Mouse (Mus musculus): Measurements from ENCODE around the gene Bcas3. TPM values are rescaled to one million over a fixed set of nuclear protein-coding genes. Genes with fewer than 3 reads are reported as not detected.

The Bcas3 gene
- polyA plus RNA-seq, 1 experiment, result 21.2 TPM

DNA sequence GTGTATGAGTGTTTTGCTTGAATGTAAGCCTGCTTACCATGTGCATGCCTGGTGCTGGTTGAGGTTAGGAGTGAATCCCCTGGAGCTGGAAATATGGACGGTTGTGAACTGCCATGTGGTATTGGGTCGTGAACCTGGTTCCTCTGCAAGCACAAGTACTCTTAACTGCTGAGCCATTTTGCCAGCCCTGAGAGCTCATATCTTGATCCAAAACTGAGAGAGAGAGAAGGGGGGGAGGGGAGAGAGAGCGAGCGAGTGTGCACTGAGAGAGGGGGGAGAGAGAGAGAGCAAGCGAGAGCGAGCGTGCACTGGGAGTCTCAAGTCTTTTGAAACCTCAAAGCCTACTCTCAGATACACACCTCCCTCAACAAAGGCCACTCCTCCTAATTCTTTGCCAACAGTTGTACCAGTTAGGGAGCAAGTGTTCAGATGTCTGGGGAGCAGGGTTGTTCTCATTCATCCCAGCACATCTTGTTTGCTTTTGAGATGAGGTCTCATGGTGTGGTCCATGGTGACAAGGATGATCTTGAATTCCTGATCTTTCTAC, 12.8 kb upstream of the Bcas3 start:
- Histone ChIP-seq H3K27ac (replicated peaks; ENCODE audit: low read depth, low read length) (no peak overlapping the region), H3K4me1 (ENCODE audit: control insufficient read depth, insufficient read depth, insufficient read length, low read length) (no peaks in the 10 kb centered on the region), H3K4me3 (ENCODE audit: insufficient read depth, low read depth, low read length) (no peak overlapping the region)

DNA sequence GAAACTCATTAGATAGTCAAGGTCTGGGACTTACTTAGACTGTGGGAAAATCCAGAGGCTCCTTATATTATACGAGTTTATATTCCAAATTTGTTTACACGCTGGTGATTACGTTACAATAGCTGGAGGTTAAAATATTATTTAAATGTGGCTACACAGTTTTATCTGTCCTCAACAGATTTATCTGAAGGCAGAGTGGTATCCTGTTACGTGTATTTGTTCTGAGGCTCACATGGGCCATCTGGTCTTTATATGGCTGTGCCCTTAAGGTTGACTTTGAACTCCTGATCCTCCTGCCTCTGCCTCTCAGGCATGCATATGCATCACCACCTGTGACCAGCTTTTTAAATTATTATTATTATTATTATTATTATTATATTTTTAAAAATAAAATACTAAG, 852 bp downstream of the Bcas3 start:
- Histone ChIP-seq H3K4me3 (ENCODE audit: insufficient read depth, low read depth, low read length) (no peak overlapping the region), H3K4me1 (ENCODE audit: control insufficient read depth, insufficient read depth, insufficient read length, low read length) (no peaks in the 10 kb centered on the region), H3K27ac (replicated peaks; ENCODE audit: low read depth, low read length) (no peak overlapping the region)

DNA sequence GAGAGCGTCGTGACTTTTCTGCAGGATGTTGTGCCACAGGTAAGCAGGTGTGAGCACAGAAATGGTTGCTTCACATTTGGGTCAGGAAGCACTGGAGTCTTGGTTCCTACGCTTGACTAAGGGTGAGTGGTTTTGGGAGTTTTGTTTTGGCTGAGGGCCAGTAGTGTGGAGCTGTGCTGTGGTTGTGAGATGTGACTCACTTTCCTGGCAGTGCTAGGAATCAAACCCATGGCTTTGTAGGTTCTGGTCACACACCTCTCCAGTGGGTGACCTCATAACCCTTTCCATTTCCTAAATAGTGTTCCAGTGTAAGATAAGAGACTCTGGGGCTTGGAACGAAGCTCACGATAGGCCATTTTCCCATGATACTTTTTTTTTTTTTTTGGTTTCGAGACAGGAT, 6.7 kb downstream of the Bcas3 start:
- H3K4me1 ChIP-seq (ENCODE audit: control insufficient read depth, insufficient read depth, insufficient read length, low read length), result no peaks in the 10 kb centered on the region
- H3K4me3 ChIP-seq (ENCODE audit: insufficient read depth, low read depth, low read length), result no peak overlapping the region
- no peak overlapping the region for H3K27ac ChIP-seq (replicated peaks; ENCODE audit: low read depth, low read length)

DNA sequence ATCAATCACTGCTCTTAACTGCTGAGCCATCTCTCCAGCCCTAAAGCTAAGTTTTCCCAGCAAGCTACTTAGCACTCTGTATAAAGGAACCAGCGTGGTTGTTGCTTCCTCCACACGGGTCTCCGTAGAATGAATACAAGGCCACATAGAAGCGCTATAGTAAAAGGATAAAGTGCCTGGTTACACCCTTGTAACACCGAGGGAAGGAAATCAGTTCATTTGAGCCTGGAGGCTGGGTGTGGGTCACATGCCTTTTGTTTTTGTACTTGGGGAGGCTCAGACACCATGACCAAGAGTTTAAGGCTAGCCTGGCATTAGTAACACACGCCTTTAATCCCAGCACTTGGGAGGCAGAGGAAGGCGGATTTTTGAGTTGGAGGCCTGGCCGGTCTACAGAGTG, 8.7 kb downstream of the Bcas3 start:
- no peaks in the 10 kb centered on the region for H3K4me1 ChIP-seq (ENCODE audit: control insufficient read depth, insufficient read depth, insufficient read length, low read length)
- H3K4me3 ChIP-seq (ENCODE audit: insufficient read depth, low read depth, low read length), result no peak overlapping the region
- H3K27ac ChIP-seq (replicated peaks; ENCODE audit: low read depth, low read length), result no peak overlapping the region

DNA sequence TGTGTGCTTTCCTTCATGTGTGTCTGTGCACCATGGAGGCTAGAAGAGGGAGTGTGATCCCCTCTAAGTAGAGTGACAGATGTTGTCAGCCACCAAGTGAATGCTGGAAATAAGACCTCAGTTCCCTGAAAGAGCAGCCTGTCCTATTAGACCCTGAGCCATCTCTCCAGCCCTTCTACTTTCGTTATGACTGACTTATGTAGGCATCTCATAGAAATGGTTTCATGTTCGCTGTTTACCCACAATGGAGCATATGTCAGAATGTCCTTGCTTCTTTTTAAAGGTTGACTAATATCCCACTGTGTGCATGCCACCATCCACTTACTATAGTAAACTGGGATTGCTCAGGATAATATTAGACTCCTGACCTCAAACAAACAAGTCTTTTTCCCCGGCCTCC, 13.2 kb downstream of the Bcas3 start:
- H3K27ac ChIP-seq (replicated peaks; ENCODE audit: low read depth, low read length), result no peak overlapping the region
- H3K4me1 ChIP-seq (ENCODE audit: control insufficient read depth, insufficient read depth, insufficient read length, low read length), result no peaks in the 10 kb centered on the region
- H3K4me3 ChIP-seq (ENCODE audit: insufficient read depth, low read depth, low read length), result no peak overlapping the region

DNA sequence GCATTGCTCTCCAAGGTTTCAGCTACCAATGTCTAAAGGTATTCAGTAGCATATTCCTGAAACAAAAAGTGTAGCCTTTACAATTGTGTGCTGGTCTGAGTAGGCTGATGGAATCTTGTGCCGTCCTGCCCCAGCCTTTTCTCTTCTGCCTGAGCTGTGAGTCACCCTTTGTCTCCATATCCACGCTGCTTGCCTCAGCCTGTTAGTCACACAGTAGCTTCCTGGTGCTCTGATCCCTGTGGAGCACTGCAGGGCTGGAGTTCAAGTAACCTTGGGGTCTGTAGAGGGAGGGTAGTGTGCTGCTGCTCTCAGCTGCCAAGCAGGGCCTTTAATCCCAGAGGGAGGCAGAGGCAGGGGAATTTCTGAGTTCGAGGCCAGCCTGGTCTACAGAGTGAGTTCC, 14.9 kb downstream of the Bcas3 start:
- no peak overlapping the region for H3K4me3 ChIP-seq (ENCODE audit: insufficient read depth, low read depth, low read length)
- H3K27ac ChIP-seq (replicated peaks; ENCODE audit: low read depth, low read length), result no peak overlapping the region
- H3K4me1 ChIP-seq (ENCODE audit: control insufficient read depth, insufficient read depth, insufficient read length, low read length), result no peaks in the 10 kb centered on the region

DNA sequence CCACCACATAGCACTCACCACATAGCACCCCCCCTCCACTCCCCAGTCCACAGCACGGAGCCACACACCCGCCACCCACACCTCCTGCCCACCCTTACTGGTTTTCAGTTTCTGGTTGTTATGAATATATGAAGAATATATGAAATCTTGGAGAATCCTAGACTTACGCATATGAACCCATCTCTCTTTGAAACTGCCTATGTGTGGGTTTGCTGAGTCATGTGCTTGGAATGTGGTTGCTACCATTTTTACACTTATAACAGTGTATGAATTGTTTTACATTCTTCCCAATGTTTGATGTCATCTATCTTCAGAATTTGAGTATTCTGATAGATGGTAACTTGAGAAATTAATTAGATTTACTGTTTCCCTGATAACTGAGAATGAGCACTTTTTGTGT, 26.1 kb downstream of the Bcas3 start:
- no peak overlapping the region for H3K27ac ChIP-seq (replicated peaks; ENCODE audit: low read depth, low read length)
- no peaks in the 10 kb centered on the region for H3K4me1 ChIP-seq (ENCODE audit: control insufficient read depth, insufficient read depth, insufficient read length, low read length)

DNA sequence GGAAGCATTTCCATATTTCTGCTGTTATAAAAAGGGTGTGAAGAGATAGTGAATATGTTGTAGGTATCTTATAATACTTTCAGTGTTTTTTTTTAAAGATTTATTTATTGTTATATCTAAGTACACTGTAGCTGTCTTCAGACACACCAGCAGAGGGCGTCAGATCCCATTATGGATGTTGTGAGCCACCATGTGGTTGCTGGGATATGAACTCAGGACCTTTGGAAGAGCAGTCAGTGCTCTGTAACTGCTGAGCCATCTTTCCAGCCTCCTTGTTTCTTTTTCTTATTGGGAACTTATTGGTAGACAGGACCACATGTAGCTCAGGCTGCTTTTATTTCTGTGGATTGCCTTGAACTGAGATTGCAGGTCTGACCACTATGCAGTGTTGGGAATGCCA, 27.1 kb downstream of the Bcas3 start:
- Histone ChIP-seq H3K4me1 (ENCODE audit: control insufficient read depth, insufficient read depth, insufficient read length, low read length) (no peaks in the 10 kb centered on the region), H3K27ac (replicated peaks; ENCODE audit: low read depth, low read length) (no peak overlapping the region), H3K4me3 (ENCODE audit: insufficient read depth, low read depth, low read length) (no peak overlapping the region)

More for the DNA sequence above, 26.1 kb downstream of the Bcas3 start:
- H3K4me3 ChIP-seq (ENCODE audit: insufficient read depth, low read depth, low read length), result no peak overlapping the region

DNA sequence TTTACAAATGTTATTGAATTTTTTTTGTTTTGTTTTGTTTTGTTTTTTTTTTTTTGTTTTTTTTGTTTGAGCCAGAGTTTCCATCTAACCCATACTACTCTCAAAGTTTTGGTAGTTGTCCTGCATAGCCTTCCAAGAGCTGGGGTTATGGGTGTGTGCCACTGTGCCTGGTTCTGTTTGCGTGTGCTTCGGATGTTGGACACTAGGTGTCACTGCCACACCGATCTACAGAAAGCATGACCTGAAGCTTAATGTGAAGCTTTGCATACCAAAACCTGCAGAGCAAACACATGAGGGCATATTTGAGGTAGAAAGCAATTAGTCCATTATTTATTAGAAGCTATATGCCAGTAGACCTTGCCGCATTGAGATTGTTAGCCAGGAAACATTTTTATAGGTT, 29.1 kb downstream of the Bcas3 start:
- H3K4me1 ChIP-seq (ENCODE audit: control insufficient read depth, insufficient read depth, insufficient read length, low read length), result no peaks in the 10 kb centered on the region
- no peak overlapping the region for H3K4me3 ChIP-seq (ENCODE audit: insufficient read depth, low read depth, low read length)
- H3K27ac ChIP-seq (replicated peaks; ENCODE audit: low read depth, low read length), result no peak overlapping the region

DNA sequence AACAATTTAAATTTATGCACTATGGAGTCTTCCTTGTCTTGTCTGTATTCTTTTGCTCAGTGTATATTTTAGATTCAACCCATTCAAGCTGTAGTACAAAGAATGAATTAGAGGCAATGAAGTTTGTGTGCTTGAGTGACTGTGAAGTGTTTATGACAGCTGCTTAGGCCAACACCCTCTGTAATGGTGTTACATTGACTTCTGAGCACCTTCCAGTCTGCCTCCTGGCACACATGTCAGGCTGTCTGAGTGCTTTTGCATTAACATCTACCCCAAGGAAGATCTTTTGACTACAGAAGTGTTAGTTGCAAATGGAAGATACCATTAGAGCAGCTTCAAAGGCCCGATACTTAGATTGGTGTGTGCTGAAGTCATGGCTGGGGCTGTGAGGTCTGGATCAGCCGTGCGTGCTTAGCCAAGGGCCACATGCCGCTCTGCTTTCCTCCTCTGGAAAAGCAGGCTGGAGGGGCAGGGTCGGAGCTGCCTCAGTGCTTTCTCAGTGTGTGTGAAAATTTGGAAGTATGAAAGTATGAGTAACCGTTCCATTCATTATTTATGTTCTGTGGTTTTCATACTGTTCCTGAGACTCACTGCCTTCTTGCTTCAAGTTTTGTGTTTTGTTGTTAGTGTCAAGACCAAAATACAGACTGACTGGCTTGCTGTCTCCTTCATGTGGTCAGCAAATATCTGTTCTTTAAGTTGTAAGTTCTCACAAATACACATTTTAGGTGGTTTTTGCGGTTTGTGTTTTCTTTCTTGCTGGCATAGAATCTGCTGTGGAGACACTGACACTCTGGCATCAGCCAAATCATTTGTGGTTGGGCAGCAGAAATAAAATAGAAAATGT, 31.2 kb downstream of the Bcas3 start:
- Histone ChIP-seq H3K4me1 (ENCODE audit: control insufficient read depth, insufficient read depth, insufficient read length, low read length) (no peaks in the 10 kb centered on the region), H3K27ac (replicated peaks; ENCODE audit: low read depth, low read length) (no peak overlapping the region), H3K4me3 (ENCODE audit: insufficient read depth, low read depth, low read length) (no peak overlapping the region)

DNA sequence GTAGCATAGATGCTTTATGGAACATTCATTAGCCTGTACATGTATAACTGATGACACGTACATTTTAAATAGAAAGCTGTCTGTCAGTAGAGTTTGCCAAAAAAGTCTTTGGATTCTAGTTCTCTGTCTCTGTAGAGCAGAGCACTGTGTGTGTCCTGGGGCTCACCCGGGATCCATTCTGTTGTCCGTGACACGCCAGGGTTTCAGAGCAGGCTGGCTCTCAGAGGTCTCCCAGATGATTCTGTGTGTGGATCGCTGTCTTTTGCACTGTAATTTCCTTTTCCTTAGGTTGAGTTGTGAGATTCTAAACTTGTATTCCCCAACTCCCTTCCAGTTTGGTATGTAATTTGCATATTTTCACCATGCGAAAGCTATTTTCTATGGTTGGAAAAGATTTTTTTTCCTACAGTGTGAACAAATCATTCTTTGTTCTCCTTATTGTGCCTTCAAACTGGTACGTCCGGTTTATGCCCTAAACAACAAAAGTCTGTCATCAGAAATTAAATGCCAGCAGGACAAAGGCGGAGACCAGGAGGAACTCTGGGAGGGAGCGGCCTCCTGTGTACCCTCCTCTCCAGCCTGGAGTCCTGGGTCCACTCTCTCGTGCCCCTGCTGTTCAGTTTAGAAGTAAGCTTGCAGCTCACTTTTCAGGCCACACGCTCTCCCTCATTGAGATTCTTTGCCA, 39.4 kb downstream of the Bcas3 start:
- H3K27ac ChIP-seq (replicated peaks; ENCODE audit: low read depth, low read length), result no peak overlapping the region
- no peaks in the 10 kb centered on the region for H3K4me1 ChIP-seq (ENCODE audit: control insufficient read depth, insufficient read depth, insufficient read length, low read length)
- H3K4me3 ChIP-seq (ENCODE audit: insufficient read depth, low read depth, low read length), result no peak overlapping the region

DNA sequence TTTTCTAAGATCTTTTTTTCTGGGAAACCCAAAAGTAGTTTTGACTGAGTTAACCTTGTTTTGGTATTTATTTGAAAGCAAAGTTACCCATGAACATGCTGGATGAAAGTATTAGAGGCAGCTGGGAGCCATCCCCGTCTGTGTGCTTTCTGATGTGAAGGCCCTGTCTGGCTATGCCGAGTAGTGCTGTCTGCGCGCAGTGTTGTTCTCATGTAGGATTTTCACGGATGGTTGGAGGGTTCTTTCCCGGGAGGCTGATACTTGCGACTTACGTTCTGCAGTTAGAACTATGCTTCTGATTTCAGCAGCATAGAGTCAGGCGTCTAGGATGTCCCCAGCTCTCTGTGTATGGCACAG, 39.9 kb downstream of the Bcas3 start:
- no peaks in the 10 kb centered on the region for H3K4me1 ChIP-seq (ENCODE audit: control insufficient read depth, insufficient read depth, insufficient read length, low read length)
- H3K27ac ChIP-seq (replicated peaks; ENCODE audit: low read depth, low read length), result no peak overlapping the region
- no peak overlapping the region for H3K4me3 ChIP-seq (ENCODE audit: insufficient read depth, low read depth, low read length)

DNA sequence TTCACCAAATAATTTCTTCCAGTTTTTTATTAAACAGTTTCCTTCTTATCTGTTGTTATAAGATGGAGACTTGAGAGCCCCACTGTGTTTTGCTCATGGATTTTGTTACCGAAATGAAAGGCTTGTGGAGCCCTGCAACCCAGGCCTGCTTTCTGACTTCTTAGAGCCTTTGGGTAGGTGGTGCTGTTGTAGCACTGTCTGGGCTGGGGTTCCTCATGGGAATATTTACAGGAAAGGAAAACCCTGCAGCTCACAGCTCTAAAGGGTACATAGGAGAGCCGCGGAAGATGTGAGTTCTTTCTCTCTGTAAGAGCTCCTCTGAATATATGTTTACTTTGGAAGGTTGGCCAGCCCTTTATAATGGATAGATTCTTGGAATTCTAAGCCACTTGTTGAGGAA, 41.0 kb downstream of the Bcas3 start:
- Histone ChIP-seq H3K4me1 (ENCODE audit: control insufficient read depth, insufficient read depth, insufficient read length, low read length) (no peaks in the 10 kb centered on the region), H3K4me3 (ENCODE audit: insufficient read depth, low read depth, low read length) (no peak overlapping the region), H3K27ac (replicated peaks; ENCODE audit: low read depth, low read length) (no peak overlapping the region)

DNA sequence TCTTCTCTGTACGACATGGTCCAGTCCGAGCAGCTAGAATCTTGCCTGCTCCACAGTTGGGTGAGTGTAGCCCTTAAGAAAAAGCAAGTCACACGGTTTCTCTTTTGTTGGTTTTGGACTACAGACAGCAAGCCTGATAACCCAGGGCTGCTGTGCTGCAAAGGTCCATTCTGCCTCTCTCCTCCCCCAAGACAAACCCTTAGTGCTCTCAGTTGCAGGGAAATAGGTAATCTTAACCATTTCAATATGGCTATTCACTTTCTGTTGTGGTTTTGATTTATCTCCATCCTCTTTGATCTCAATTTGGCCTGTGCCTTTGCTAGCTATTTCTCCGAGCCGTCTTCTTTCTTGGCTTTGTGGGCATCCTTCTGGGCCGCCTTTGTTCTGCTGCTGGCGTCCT, 42.4 kb downstream of the Bcas3 start:
- no peaks in the 10 kb centered on the region for H3K4me1 ChIP-seq (ENCODE audit: control insufficient read depth, insufficient read depth, insufficient read length, low read length)
- H3K27ac ChIP-seq (replicated peaks; ENCODE audit: low read depth, low read length), result no peak overlapping the region
- H3K4me3 ChIP-seq (ENCODE audit: insufficient read depth, low read depth, low read length), result no peak overlapping the region

DNA sequence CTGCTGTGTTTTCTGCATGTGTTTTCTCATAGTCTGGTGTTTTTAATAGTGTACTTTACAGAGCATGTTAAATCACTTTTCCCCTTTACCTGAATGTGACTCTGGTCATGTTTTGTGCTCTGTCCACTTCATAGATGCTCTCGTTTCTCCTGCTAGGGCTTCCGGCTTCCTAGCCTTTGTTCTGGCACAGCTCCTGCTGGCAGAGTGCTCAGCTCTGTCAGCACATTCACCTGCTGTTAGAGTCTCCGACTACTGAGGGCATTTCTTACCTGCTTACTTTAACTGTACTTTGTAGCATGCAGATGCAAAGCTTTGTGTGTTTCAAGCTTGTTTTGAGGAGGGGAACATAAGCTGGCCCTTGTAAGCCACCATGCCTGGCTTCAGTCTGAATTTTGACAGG, 53.6 kb downstream of the Bcas3 start:
- Histone ChIP-seq H3K4me3 (ENCODE audit: insufficient read depth, low read depth, low read length) (no peak overlapping the region), H3K27ac (replicated peaks; ENCODE audit: low read depth, low read length) (no peak overlapping the region), H3K4me1 (ENCODE audit: control insufficient read depth, insufficient read depth, insufficient read length, low read length) (no peaks in the 10 kb centered on the region)

DNA sequence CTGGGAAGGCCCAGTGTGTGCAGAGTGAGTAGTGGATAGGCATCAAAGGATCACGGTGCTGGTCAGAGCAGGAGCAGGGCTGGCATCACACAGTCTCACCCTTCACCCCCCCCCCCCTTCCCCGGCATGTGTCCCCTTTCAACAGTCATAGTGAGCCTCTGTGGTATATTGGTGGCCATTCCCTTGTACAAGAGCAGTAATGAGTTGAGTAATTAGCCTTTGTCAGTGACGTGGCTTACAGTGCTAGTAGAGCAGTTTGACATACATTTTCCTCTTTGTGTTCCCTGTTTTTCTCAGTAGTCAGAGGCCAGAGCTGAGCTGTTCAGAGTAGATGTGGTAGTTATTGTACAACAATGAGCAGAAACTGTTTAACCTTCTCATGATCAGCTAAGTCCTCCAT, 54.7 kb downstream of the Bcas3 start:
- Histone ChIP-seq H3K27ac (replicated peaks; ENCODE audit: low read depth, low read length) (no peak overlapping the region), H3K4me1 (ENCODE audit: control insufficient read depth, insufficient read depth, insufficient read length, low read length) (no peaks in the 10 kb centered on the region)

More for the DNA sequence above, 54.7 kb downstream of the Bcas3 start:
- H3K4me3 ChIP-seq (ENCODE audit: insufficient read depth, low read depth, low read length), result no peak overlapping the region

Data from brown adipose tissue, adult 24 weeks (tissue).